Mouse (Mus musculus): ENCODE measurements around the gene Ccdc85b.
A peak's percentile ranks its signal among the peaks of the same experiment; 100 is the strongest.

DNA sequence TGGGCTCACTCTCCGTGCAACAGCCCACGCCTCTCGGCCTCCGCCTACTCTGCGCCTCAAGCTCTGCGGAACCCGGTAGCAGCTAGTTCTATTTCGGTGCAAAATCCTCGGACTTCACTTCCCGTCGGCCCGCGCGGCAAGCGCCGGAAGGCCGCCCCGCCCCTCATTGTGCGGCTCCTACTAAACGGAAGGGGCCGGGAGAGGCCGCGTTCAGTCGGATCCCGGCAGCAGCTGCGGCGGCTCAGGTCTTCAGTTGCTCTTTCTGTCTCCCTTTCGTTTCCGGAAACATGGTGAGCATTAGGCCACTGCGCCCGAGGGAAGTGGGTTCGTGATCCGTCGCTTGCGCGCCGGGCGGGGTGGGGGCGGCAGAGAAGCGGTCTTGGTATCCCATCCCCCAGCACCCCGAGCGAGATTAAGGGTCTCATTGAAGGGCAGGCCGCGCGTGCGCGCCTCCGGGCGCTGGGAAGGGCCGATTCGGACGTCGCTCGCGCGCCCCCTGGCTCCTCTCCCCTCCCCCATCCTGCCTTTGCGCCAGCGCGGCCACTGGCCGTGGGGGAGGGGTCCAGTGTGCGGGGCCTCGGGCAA is 32.7 kb upstream of the Ccdc85b start, which contains the start of gene Cfl1:
- TF ChIP-seq CTCF (IDR thresholded peaks at IDR 0.05; ENCODE audit: control insufficient read depth, insufficient read depth, insufficient read length), result no peak
- TF ChIP-seq MYOD1 (IDR thresholded peaks at IDR 0.05; ENCODE audit: control insufficient read depth, insufficient read length, low read depth), result no peak
- peak; percentile 47 for TF ChIP-seq MAX (IDR thresholded peaks at IDR 0.05)
- no peak for TF ChIP-seq USF1 (IDR thresholded peaks at IDR 0.05; ENCODE audit: low read depth)
- TF ChIP-seq CEBPB (IDR thresholded peaks at IDR 0.05; ENCODE audit: low read depth), result no peak

All from C2C12 (cell line).